Mouse (Mus musculus): Measurements from ENCODE around the gene Pomp.

Gene Pomp

GRCm38 (mm10) chr5:147907144-147907543 lies 46.9 kb downstream of the Pomp start:
- no peak for DNase-seq

DNA sequence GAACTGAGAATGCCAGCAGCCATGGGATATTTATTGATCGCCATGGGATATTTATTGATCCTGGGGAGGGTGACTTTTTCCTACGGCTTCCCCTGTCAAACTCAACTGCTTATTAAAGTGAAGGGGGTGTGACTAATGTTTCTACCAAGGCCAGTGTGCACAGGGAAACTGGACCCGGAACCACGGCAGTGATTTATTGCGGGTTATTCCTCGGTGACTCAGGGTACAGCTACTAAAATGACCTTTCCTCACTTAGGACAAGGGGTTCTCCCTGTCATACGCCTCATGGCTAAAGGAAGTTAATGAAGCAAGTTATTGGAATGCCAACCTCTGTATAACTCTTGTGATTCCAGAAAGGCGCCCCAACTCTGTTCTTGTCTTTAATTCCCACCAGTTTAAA lies 47.6 kb downstream of the Pomp start:
- DNase-seq: no peak

GRCm38 (mm10) chr5:147910807-147911509 lies 50.7 kb downstream of the Pomp start:
- no peak for DNase-seq

DNA sequence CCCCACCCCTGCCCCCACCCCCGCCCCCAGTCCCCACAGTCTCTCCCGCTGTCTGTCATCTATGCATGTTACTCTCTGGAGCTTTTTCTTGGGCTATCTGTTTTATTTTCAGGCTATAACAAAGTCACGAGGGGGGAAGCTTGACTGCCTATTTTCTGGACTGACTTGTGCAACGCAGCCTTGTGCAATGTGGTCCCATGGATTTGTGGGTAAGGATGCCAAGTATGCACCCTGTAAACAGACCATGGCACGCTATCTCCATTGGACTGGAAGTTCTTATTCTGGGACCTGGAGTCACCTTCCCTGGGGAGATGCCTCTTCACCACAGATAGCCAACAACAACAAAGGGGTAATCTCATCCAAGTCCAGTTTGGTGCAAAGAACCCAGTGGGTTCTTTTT lies 51.5 kb downstream of the Pomp start:
- peak; percentile 40 for DNase-seq

DNA sequence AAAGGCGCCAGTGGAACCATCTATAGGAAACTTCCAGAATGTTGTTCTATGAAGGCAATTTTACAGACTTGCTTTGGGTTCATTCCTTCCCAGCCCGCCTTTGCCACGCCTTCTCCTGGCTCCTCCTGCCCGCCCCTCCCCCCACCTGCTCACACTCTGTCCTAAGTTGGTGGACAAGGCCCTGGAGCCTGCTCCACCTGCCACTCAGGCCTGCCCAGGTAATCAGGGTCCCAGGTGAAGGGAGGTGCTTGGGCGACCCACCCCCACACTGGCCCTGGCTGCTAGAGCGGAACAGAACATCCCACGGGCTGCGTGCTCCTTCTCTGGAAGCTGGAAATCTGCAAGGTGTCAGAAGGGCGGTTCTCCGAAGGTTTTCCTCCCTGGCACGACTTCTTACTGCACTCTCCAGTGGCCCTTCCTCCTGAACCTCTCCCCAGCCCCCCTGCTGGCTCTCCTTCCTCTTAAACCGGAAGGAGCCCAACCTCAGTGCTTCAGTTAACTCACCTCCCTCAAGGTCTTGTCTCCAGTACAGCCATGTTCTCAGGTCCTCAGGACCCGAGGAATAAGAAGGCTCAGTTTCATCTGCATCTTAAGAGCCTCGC lies 53.1 kb downstream of the Pomp start:
- peak; percentile 37 for DNase-seq

GRCm38 (mm10) chr5:147915038-147915566 lies 54.8 kb downstream of the Pomp start:
- peak; percentile 13 for DNase-seq

GRCm38 (mm10) chr5:147916171-147916570 lies 55.9 kb downstream of the Pomp start:
- DNase-seq: no peak

- peak; percentile 46 for DNase-seq
Measured at GRCm38 (mm10) chr5:147918044-147918846, 58.0 kb downstream of the Pomp start.

- DNase-seq: no peak
Measured at GRCm38 (mm10) chr5:147924621-147925020, 64.4 kb downstream of the Pomp start.

All from lung, postnatal 14 days (tissue).